Mouse (Mus musculus): ENCODE measurements around the gene Lhx2.

The Lhx2 gene

DNA sequence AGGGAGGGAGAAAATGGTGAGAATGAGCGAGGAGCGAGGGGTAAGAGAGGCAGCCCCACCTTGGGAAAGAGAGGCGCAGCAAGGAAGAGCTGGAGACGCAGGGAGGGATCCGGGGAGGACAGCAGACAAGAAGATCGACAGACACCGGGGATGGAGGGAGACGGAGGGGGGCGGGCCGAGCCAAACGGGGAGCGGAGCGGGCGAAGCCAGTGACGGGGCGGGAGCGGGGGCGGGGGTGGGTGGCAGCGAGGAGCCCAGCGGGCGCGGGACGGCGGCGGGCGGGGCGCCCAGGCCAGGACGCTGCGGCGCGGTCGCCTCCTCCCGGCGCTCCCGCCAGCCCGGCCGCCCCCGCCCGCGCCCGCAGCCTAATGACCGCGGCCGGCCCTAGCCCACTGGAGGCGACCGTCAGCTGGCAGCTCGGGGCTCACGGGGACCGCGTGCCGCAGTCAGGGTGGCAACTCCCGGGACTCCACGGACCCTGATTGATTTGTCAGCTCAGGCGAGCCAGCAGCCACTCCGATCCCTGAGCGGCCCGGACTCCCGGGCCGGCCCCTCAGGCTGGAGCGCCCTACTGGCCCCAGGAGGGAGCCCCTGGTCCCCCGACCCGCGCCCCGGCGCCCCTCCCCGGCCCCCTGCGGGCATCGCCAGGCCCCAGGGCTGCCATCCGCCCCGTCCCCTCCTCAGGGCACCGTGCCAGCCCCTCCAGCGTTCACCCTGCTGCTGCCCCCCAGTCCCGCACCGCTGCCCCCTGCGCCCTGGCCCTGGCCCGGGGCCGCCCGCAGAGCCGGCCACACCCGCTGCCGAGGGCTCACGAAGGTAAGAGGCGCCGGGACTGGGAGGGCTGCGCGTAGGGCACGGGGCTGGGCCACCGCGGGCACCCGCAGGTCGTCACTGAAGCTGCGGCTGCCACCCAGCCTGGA, at the start of gene Lhx2:
Gene Lhx2, plus strand, starts transcription at position 292 of the 920 bp plus-strand sequence.
- DNase-seq (ENCODE audit: low spot score) = no peak

DNA sequence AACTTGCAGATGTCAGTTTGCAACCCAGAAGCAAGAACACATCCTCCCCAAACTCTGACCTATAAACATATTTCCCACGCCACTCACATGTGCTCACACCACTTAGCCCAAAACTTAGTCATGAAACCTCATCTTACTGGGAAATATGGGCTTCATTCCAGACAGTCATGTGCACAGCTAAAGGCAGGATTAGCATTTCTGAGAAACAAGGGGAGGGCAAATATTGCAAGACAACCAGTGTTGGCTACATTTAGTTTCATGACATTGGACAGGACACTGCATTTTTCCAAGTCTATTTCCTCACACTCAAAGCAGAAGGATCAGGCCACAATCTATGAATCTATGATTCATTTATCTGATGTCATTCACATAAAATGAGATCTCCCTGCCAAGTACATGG, 47.6 kb upstream of the Lhx2 start:
- no peak for DNase-seq (ENCODE audit: low spot score)

DNA sequence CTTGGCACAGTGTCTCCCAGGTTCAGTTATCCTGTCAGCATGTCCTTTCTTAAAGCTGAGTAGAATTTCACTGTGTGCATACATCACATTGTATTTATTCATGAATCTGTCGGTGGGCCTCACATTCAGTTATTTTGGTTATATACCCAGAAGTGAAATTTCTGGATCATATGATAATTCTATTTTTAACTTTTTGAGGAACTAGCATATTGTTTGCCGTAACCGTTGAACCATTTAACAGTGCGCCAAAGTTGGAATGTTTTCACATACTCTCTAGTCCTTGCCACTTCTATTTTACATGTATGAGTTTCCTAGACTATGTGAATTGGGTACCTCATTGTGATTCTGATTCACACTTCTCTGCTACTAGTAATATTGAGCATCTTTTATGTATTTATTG, 43.1 kb upstream of the Lhx2 start:
- no peak for DNase-seq (ENCODE audit: low spot score)

DNA sequence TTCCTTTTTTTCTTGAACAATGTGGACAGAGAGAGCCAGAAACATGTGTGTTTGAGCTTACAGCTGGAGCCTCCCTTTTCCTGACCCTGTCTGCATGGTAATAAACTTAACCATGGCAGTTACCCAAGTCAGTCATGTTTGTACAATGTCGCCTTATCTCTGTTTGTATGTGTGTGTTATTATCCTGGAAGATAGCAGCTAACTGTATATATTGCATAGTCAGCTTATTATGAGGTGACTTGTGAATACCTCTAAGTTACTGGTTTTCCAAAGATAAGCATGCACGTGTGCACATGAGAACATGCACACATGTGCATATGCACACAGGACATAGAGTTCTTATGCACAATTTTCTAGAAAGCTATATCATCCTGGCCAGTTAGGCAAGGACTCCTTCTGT, 38.1 kb upstream of the Lhx2 start:
- no peak for DNase-seq (ENCODE audit: low spot score)

DNA sequence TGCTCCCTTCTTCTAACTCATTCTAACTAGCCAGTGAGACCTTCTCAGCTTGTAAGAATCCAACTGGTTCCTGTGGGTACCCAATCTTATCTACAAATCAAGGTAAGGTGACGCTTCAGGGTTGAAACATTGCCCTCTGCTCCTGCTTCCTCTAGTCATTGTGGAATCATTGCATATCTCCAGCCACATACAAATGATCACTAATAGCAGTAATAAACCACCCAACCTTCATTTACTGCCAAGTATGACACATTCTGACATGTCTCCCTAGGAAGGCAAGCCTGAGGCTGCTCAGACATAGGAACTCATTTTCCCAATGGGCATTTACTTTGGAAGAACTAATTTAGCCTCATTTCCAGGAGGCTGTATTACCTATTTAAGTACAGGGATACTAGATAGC, 33.9 kb upstream of the Lhx2 start:
- DNase-seq (ENCODE audit: low spot score) = no peak

DNA sequence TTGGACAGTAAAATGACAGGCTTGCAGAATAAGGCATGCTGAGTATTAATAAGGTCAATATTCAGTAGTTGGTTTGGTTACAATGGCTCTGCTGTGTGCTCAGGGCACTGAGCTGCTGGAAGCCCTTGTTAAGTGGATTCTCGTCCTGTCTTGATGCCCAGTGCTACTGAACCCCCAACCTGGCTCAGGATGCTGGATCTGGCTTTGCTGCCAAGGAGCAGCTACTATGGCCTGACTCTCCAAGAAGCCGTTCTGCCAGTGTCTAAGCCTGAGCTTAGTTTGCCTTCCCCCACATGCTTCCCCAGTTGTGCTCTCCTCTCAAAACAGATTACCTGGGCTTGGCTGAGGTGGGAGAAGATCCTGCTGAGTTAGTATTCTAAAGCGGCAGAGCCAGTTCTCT, 26.2 kb upstream of the Lhx2 start:
- no peak for DNase-seq (ENCODE audit: low spot score)

DNA sequence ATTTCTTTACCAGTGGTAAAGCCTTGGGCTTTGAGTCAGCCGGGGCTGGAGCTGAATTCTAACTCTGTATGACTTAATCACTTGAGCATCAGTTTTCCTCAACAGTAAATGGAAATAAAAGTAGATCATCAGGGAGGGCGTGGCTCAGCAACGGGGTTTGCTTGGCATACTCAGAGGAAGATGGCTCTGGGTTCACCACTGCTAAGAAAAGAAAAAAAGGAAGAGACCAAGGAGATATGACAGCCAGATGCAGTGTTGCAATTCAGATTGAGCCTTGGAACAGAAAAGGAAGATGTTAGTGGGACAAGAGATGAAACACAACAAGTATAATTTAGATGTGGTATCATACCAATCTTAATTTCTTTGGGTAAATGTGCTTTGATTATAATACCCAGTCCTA, 25.7 kb upstream of the Lhx2 start:
- DNase-seq (ENCODE audit: low spot score) = no peak

DNA sequence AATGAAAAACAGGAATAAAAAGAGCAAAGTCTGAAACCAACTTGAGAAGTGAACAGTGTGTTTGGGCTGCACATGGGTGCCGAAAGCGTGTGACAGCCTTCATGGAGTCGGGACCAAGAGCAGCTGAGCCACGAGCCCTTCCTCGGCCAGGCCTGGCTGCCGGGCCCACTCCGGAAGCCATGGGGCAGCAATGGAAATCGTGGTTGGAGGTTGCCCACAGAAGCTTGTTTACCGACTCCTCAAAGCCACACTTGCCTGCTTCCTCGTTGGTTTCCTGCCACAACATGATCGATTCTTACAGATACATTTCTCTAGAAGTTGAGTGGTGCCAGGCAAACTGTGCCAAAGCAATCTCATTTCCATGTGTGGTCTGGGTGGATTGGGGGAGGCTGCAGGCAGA, 20.0 kb upstream of the Lhx2 start:
- DNase-seq (ENCODE audit: low spot score) = no peak

DNA sequence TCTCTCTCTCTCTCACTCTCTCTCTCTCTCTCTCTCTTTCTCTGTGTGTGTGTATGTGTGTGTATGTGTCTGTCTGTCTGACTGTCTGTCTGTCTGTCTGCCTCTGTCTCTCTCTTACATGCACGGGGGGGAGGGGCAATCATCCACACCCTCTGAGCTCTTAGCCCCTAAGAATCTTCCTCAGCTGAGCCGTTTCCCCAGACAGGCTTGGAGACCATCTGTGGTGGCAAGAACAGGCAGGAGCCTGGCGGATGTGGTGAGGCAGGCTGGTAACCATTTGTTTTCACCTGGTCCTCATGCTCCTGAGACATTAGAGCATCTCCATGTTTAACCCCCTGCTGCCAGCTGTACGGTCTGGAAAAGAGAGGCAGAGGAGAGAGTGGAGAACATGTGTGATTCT, 18.2 kb upstream of the Lhx2 start:
- DNase-seq (ENCODE audit: low spot score) = no peak

DNA sequence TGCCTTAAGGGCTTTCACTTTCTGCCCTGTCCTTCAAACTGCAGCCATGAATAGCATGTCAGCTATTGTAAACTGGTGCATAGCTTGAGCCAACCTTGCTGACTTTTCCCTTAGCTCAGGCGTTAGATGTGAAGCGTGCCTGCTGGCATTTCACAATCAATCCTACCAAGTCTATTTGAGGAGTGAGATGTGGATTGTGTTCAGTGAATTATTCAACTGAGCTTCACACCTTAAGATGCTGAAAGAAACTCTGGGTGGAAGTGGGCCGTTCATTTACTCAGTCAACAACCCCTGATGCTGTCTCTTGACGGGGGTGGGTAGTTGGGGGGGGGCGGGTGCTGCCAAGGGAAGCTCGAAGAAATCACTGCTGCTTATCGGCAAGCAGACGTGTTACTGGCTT, 15.7 kb upstream of the Lhx2 start:
- DNase-seq (ENCODE audit: low spot score) = no peak

DNA sequence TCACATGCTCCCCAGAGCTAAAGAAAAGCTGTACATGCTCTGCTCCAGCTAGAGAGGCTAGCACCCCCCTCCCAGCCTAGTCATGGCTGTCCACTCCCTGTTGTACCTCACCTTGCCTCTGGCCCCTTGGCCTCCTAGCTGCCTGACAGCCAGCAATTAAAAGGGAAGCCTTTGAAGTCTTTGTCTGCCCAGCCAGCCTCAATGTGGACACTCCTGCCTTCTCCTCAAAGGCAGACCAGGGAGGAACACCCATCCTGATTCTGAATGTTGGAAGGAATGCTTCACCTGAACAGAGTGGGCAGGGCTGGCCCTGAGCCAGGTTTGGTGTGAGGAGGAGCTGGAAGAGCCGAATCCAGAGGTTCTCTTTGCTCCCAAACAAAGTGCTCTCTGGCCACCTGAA, 12.4 kb upstream of the Lhx2 start:
- DNase-seq (ENCODE audit: low spot score) = no peak

DNA sequence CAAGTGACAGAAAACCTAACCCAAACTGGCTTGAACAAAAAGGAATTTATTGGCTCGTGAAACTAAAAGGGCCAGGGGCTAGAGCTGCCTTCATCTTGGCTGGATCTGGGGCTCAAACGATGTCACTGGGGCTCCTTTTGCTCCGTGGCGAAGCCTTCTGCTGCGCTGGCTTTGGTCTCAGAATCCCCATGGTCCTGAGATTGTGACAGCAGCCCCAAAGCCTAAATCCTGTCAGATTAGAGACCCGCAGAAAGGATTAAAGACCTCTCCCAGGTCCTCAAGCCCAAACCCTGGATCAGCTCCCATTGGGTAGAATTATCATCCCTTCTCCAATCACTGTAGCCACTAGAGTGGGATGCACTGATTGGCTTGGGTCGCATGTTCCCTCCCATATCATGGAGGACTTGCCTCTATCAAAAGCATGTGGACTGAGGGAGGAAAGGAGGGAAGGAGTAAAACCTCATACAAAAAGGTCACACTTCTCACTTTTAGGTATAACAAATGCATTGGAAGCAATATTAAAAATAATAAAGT, 5.4 kb upstream of the Lhx2 start:
- DNase-seq (ENCODE audit: low spot score) = no peak

DNA sequence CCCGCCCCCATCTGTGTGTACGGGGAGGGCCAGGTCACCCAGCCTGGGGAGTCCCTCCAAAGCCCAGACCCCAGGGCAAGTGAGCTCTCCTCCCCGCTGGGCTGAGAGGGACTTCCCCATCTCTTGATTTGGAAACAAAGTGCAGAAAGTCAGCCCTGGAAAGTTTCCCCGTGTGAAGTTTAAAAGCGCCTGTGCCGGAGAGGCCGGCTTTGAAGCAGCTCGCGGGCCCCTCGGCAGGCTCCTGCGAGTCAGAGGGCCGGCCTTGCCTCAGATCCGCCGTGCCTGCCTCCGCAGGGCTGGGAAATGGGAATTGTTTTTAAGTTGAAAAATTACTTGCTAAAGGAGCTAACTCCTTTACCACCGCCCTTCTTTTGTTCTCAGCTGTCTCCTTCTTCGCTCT, 2.5 kb upstream of the Lhx2 start:
- DNase-seq (ENCODE audit: low spot score) = no peak

DNA sequence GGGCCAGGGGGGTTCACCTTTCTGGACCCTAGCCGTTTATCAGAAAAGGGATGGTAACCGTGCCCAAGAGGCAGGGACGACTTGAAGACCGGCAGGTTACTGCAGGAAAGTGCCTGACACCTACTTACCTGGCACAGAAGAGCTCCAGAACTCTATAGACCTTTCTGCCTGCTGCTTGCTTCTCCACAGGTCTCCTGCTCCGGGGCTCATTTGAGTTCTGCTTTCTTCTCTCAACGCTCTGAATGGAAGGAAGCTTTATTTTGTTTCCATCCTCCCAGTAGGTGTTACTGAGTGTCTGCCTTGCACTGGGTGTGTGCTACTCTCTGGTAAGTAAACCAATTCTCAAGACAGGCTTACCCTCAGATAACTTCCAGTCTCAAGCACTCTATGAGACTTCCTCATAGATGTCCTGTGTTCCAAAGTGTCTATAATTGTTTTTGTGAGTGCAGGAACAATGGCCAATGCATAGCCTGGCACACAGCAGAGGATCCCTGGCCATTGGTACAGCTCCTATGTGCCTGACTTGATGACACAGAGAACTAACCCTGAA, 1.9 kb upstream of the Lhx2 start:
- no peak for DNase-seq (ENCODE audit: low spot score)

DNA sequence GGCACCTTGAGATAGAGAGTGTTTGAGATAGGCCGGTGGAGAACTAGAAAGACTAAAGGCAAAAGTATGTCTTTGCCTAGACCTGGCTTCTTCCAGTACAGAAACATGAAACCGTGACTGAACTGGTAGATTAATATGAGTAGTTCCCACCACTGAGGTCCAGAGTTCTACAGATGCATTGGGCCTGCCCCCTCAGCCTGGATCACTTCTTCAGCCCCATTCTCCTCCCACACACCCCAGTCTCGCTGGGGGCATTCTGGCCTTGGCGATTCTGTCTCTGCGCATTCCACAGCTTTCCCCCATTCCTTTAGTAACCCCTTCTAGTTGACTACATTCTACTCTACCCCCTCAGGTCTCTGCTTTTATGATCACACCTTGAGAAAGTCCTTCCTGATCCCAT, 1.4 kb upstream of the Lhx2 start:
- no peak for DNase-seq (ENCODE audit: low spot score)

DNA sequence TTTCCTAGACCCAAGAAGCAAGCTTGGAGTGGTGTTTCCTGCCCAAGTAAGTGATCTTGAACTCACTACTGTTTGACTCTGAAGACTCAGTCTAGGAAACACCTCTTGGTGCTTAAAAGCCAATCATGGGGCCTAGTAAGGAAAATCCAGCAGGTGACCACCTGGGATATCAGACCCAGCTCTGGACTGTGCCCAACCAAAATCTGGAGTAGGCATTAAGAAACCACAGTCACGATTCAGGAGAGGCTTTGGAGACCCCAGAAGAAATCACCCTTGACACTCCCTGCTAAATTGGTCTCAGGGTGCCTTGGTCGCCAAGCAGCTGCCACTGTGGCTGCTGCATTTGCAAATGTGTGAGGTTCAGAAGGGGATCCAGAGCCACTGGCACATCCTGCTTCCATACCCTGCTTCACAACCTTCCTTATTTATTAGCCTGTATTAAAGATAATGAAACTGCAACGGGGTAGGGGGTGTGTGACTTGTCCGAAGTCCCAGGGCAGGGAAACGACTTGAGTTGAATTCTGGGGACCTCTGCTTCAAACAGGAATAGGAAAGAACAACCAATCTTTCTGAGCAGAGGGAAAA, 641 bp upstream of the Lhx2 start:
- DNase-seq (ENCODE audit: low spot score) = no peak

DNA sequence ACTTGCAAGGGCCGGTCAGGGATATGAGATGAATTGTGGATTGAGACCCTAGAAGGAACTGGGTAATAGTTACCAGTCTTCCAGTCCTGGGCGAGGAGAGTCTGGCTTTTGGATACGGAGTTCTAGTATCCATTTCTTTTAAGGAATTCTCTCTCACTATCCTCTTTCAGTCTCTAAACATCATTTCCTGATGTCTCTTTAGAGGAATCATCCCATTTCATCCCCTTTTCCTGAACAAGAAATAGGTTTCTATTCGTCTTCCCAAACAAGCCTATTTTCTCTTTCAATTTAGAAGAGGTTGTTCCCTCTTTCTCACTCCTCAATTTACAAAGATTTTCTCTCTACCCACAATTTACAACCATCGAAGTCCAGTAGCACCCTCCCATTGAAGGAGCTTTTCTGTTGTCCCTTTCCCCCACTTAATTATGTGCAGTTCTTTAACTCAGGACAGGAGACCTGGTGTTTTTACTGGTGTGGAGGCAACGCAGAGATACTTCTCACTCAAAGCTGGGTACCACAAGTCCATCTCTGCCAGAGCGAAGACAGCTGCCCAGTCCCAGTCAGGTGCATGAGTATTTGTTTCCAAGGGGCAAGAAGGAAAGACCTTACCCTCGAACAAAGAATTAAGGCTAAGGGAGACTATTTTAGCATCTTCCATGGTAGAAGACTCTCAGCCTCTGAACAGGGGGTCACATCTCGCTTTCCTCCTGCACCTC, 987 bp downstream of the Lhx2 start:
- no peak for DNase-seq (ENCODE audit: low spot score)

DNA sequence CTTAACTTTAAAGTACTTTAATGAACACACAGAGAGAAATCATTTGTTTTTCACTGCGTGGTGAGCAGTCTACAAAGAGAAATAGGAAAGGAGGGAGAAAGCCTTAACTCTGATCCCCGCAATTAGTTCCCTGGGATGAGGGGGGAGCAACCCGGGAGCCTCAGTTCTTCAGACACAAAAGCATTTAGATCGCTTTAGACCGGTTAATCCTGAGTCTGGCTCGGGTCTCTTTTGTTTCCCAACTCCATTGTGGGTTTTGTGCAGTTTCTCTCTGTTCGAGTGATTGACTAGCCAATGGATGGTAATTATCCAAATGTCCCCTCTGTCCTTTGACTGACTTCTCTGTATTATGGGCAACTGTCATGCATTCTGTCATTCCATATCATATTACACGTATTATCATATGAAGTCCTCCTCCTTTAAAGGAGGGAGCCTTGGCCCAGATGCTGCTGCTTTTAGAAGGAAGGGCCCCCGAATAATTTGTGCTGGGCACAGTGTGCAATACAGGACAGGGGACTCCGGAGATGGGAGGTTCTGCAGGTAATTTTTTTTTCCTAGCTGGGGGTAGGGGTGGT, 1.6 kb downstream of the Lhx2 start:
- no peak for DNase-seq (ENCODE audit: low spot score)

DNA sequence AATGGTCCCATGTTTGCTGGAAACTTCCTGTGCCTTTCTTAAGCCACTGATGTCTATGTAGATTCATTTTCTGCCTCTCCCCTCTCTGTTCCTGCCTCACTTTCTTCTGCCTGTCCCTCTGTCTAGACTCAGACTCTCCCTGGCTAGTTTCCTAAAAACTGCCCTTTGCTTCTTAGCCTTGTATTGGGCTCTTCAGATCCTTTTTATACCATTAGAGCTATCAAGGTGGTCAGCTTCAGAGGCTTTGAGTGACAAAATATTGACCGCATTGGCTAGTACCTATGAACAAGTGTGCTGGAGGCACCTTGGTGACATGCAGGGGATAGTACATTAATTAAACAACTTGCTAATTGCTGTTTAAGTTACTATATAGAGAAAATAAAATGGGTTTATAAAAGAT, 4.5 kb downstream of the Lhx2 start:
- no peak for DNase-seq (ENCODE audit: low spot score)

DNA sequence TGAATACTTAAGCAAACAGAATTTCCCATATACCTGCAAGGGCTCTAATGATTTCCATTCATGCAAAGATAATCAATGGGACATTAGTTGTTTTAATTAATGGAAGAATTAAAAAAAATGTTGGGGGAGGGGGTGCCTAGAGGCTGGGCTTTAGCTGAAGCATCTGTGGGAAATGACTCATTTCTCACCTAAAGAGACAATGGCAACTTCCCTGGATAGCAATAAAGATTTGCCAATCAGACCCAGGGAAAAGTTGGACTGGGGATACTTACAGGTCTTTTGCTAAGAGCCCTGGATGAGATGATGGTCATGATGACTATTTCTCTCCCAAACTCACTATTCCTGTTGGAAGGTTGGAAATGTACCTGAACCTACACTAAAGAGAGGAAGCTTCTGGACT, 5.6 kb downstream of the Lhx2 start:
- no peak for DNase-seq (ENCODE audit: low spot score)

DNA sequence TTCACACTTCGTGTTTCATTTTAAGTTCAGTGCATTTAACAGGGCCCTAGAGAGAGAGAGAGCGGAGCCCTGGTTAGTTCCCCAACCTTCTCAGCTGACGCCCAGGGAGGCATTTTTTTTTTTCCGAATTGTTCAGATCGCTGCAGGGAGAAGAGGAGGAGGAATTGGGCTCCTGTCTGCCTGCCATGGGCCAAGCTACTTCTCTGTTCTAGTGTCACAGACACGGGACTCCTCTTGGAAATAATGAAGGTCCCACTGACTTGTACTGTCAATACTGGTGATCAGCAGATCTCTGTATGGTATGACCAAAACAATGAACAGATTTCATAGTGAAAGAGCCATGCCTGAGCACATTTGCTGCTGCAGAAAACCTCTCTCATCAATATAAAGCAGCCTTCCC, 7.3 kb downstream of the Lhx2 start:
- DNase-seq (ENCODE audit: low spot score) = no peak
